Mouse (Mus musculus): ENCODE measurements around the gene 4933427D14Rik. TPM values are rescaled to one million over a fixed set of nuclear protein-coding genes. Genes with fewer than 3 reads are reported as not detected.

The 4933427D14Rik gene
- total RNA-seq, 2 experiments from 2014 or later = 33.8 to 34.3 TPM

GRCm38 (mm10) chr11:72145182-72145876 lies 61.9 kb downstream of the 4933427D14Rik start:
- peak; percentile 40 to 42 for DNase-seq (ENCODE audit: low spot score in 2 of 2)

- DNase-seq (ENCODE audit: low spot score in 2 of 2) = no peak
These were observed 64.4 kb downstream of the 4933427D14Rik start for GRCm38 (mm10) chr11:72142889-72143288.

- DNase-seq (ENCODE audit: low spot score in 2 of 2) = no peak
These were observed 67.1 kb downstream of the 4933427D14Rik start for GRCm38 (mm10) chr11:72140198-72140597.

- peak in 1 of 2 experiments; percentile 17 for DNase-seq (ENCODE audit: low spot score in 2 of 2)
These were observed 70.9 kb downstream of the 4933427D14Rik start for GRCm38 (mm10) chr11:72136231-72136982.

- DNase-seq (ENCODE audit: low spot score in 2 of 2) = peak; percentile 64 to 71
These were observed 71.7 kb downstream of the 4933427D14Rik start, which contains the start of gene Pitpnm3 for GRCm38 (mm10) chr11:72135383-72136158. Gene Pitpnm3 (minus strand): TSS chr11:72135778.

- peak; percentile 19 to 29 for DNase-seq (ENCODE audit: low spot score in 2 of 2)
These were observed 72.5 kb downstream of the 4933427D14Rik start for GRCm38 (mm10) chr11:72134536-72135382.

- peak; percentile 31 to 36 for DNase-seq (ENCODE audit: low spot score in 2 of 2)
These were observed 74.2 kb downstream of the 4933427D14Rik start for GRCm38 (mm10) chr11:72133075-72133474.

GRCm38 (mm10) chr11:72132266-72132665 lies 75.0 kb downstream of the 4933427D14Rik start:
- peak; percentile 30 to 39 for DNase-seq (ENCODE audit: low spot score in 2 of 2)

- DNase-seq (ENCODE audit: low spot score in 2 of 2) = no peak
These were observed 75.6 kb downstream of the 4933427D14Rik start for GRCm38 (mm10) chr11:72131697-72132096.

GRCm38 (mm10) chr11:72130905-72131304 lies 76.4 kb downstream of the 4933427D14Rik start:
- no peak for DNase-seq (ENCODE audit: low spot score in 2 of 2)

- DNase-seq (ENCODE audit: low spot score in 2 of 2) = peak; percentile 31 to 45
These were observed 76.8 kb downstream of the 4933427D14Rik start for GRCm38 (mm10) chr11:72130472-72130871.

- DNase-seq (ENCODE audit: low spot score in 2 of 2) = peak in 1 of 2 experiments; percentile 32
These were observed 77.2 kb downstream of the 4933427D14Rik start for GRCm38 (mm10) chr11:72130021-72130420.

GRCm38 (mm10) chr11:72129032-72129894 lies 78.0 kb downstream of the 4933427D14Rik start:
- DNase-seq (ENCODE audit: low spot score in 2 of 2) = no peak

GRCm38 (mm10) chr11:72127450-72128189 lies 79.6 kb downstream of the 4933427D14Rik start:
- DNase-seq (ENCODE audit: low spot score in 2 of 2) = no peak

- no peak for DNase-seq (ENCODE audit: low spot score in 2 of 2)
These were observed 81.5 kb downstream of the 4933427D14Rik start for GRCm38 (mm10) chr11:72125781-72126180.

GRCm38 (mm10) chr11:72123531-72123930 lies 83.7 kb downstream of the 4933427D14Rik start:
- no peak for DNase-seq (ENCODE audit: low spot score in 2 of 2)

GRCm38 (mm10) chr11:72120354-72120753 lies 86.9 kb downstream of the 4933427D14Rik start:
- no peak for DNase-seq (ENCODE audit: low spot score in 2 of 2)

GRCm38 (mm10) chr11:72118630-72119029 lies 88.6 kb downstream of the 4933427D14Rik start:
- no peak for DNase-seq (ENCODE audit: low spot score in 2 of 2)

- no peak for DNase-seq (ENCODE audit: low spot score in 2 of 2)
These were observed 94.0 kb downstream of the 4933427D14Rik start for GRCm38 (mm10) chr11:72113296-72113695.

Measured in left cerebral cortex, adult 18-20 months (tissue).